In genomic region chr2:9709466-9709865, GRCm38 (mm10) we compare ENCODE assay signal across 19 mouse cellular contexts.
"Had no signal": no experiment of that assay in that cellular context is flagged by ENCODE, and none has a peak within 500 bp of the region (broad histone marks: within the 10 kb centered on the region; RNA-seq: fewer than 3 reads in every experiment).

No protein-coding gene starts in this region.

- ATAC-seq: midbrain, embryonic 16.5 days had no signal

- H3K9me3 ChIP-seq: lung, embryonic 15.5 days; midbrain, embryonic 10.5 days; midbrain, embryonic 12.5 days; neural tube, embryonic 13.5 days; neural tube, embryonic 15.5 days had no signal

- H3K36me3 ChIP-seq: lung, embryonic 15.5 days; midbrain, embryonic 10.5 days; midbrain, embryonic 12.5 days; neural tube, embryonic 13.5 days; neural tube, embryonic 15.5 days had no signal

- H3K4me1 ChIP-seq: lung, embryonic 15.5 days; midbrain, embryonic 10.5 days; midbrain, embryonic 12.5 days; neural tube, embryonic 13.5 days; neural tube, embryonic 15.5 days had no signal

- H3K27me3 ChIP-seq: lung, embryonic 15.5 days; midbrain, embryonic 12.5 days; neural tube, embryonic 13.5 days; neural tube, embryonic 15.5 days had no signal

- DNase-seq: lung, adult 2 months; lung, postnatal 10 days; lung, postnatal 4 days; midbrain, embryonic 14.5 days; retina, postnatal 1 day; right cerebral cortex, adult 18-20 months; right cerebral cortex, postnatal 25 days; right cerebral cortex, postnatal 4 days; spleen, adult 18-20 months; thymus, adult 18-20 months; thymus, postnatal 14 days; thymus, postnatal 36 days had no signal

- H3K9ac ChIP-seq: lung, embryonic 15.5 days; midbrain, embryonic 12.5 days; neural tube, embryonic 13.5 days; neural tube, embryonic 15.5 days had no signal

- H3K4me2 ChIP-seq: lung, embryonic 15.5 days; midbrain, embryonic 12.5 days; neural tube, embryonic 13.5 days; neural tube, embryonic 15.5 days had no signal

- H3K4me3 ChIP-seq: lung, embryonic 15.5 days; midbrain, embryonic 10.5 days; midbrain, embryonic 12.5 days; myocyte; neural tube, embryonic 13.5 days; neural tube, embryonic 15.5 days had no signal

- H3K27ac ChIP-seq: lung, embryonic 15.5 days; midbrain, embryonic 10.5 days; midbrain, embryonic 12.5 days; neural tube, embryonic 13.5 days; neural tube, embryonic 15.5 days had no signal
